Mouse (Mus musculus) MEL (cell line): ENCODE measurements around the gene Fam78b. TPM values are rescaled to one million over a fixed set of nuclear protein-coding genes. Genes with fewer than 3 reads are reported as not detected.

Experiments used
- DNase-seq: peaks from one replicate; pipeline ENCODE4 v3.0.0; 2011; ENCODE audit warnings: low read depth, low spot score
- H3K27ac ChIP-seq: 2 replicates; pipeline ENCODE4 v1.5.1; 2012; ENCODE audit warnings: low read depth, mild to moderate bottlenecking, control low read depth, low read length, moderate library complexity; ENCODE audit not compliant: control insufficient read depth
- H3K27me3 ChIP-seq, 2 experiments: fragments of 150-350 bp in 1 of 2; sonication (generic) in 1 of 2; 2 replicates each; pipeline ENCODE4 v1.6.1; 2012; ENCODE audit warnings: low read length in 2 of 2, mild to moderate bottlenecking in 2 of 2, improper control_type of control experiment in 1 of 2, moderate library complexity in 1 of 2; ENCODE audit not compliant: insufficient read depth in 2 of 2, control insufficient read depth in 1 of 2
- H3K36me3 ChIP-seq, 2 experiments: 2 replicates each; pipeline ENCODE4 v1.6.1; 2012 to 2014; ENCODE audit warnings: low read length in 2 of 2, improper control_type of control experiment in 1 of 2, inconsistent platforms in 1 of 2, mild to moderate bottlenecking in 1 of 2; ENCODE audit not compliant: insufficient read depth in 2 of 2, control insufficient read depth in 1 of 2
- H3K4me1 ChIP-seq, 2 experiments: fragments of 150-350 bp in 1 of 2; sonication (generic) in 1 of 2; 2 replicates each; pipeline ENCODE4 v1.6.1; 2012; ENCODE audit warnings: low read length in 2 of 2, improper control_type of control experiment in 1 of 2, mild to moderate bottlenecking in 1 of 2; ENCODE audit not compliant: insufficient read depth in 2 of 2, control insufficient read depth in 1 of 2
- H3K4me3 ChIP-seq, 2 experiments: fragments of 150-350 bp in 1 of 2; sonication (generic) in 1 of 2; 2 replicates each; pipeline ENCODE4 v1.5.1; 2012; ENCODE audit warnings: low read depth in 2 of 2, low read length in 2 of 2, mild to moderate bottlenecking in 2 of 2, moderate library complexity in 2 of 2, control low read depth in 1 of 2, improper control_type of control experiment in 1 of 2; ENCODE audit not compliant: control insufficient read depth in 1 of 2, insufficient read depth in 1 of 2
- H3K79me2 ChIP-seq: 2 replicates; pipeline ENCODE4 v1.6.1; 2012; ENCODE audit warnings: mild to moderate bottlenecking, low read length, moderate library complexity; ENCODE audit not compliant: control insufficient read depth, poor library complexity, insufficient read depth
- H3K9ac ChIP-seq: 2 replicates; pipeline ENCODE4 v1.6.1; 2012; ENCODE audit warnings: low read depth, mild to moderate bottlenecking, control low read depth, low read length, moderate library complexity; ENCODE audit not compliant: control insufficient read depth, poor library complexity, severe bottlenecking
- H3K9me3 ChIP-seq: fragments of 150-350 bp; sonication (generic); replicated peaks from 2 replicates; pipeline ENCODE4 v1.6.1; 2012; ENCODE audit warnings: mild to moderate bottlenecking, low read length, improper control_type of control experiment, moderate library complexity; ENCODE audit not compliant: insufficient read depth
- BHLHE40 ChIP-seq: IDR thresholded peaks from 2 replicates; pipeline ENCODE4 v1.6.1; 2012; ENCODE audit warnings: low read depth, mild to moderate bottlenecking, inconsistent platforms, low read length, improper control_type of control experiment, borderline replicate concordance
- CHD1 ChIP-seq: IDR thresholded peaks from 2 replicates; pipeline ENCODE4 v1.6.1; 2012; ENCODE audit warnings: low read depth, mild to moderate bottlenecking, inconsistent platforms, low read length, improper control_type of control experiment
- CTCF ChIP-seq, 3 experiments: IDR thresholded peaks in 2 of 3; conservative IDR thresholded peaks in 1 of 3; 2 replicates each; pipeline ENCODE4 v1.5.1; 2011 to 2012; ENCODE audit warnings: low read length in 3 of 3, low read depth in 2 of 3, mild to moderate bottlenecking in 2 of 3, improper control_type of control experiment in 1 of 3, inconsistent platforms in 1 of 3, mixed read lengths in 1 of 3, moderate library complexity in 1 of 3; ENCODE audit not compliant: control insufficient read depth in 1 of 3, insufficient read depth in 1 of 3, poor library complexity in 1 of 3, severe bottlenecking in 1 of 3
- E2F4 ChIP-seq: IDR thresholded peaks from 2 replicates; pipeline ENCODE4 v1.6.1; 2011; ENCODE audit warnings: low read depth, low read length, improper control_type of control experiment, borderline replicate concordance
- EP300 ChIP-seq, 2 experiments: IDR thresholded peaks; 2 replicates each; pipeline ENCODE4 v1.6.1; 2011; ENCODE audit warnings: improper control_type of control experiment in 2 of 2, low read length in 2 of 2, low read depth in 1 of 2, mild to moderate bottlenecking in 1 of 2
- ETS1 ChIP-seq: IDR thresholded peaks from 2 replicates; pipeline ENCODE4 v1.6.1; 2012; ENCODE audit warnings: low read depth, mild to moderate bottlenecking, inconsistent platforms, low read length, improper control_type of control experiment, moderate library complexity
- GABPA ChIP-seq: IDR thresholded peaks from 2 replicates; pipeline ENCODE4 v1.6.1; 2012; ENCODE audit warnings: low read depth, mild to moderate bottlenecking, inconsistent platforms, low read length, improper control_type of control experiment, moderate library complexity
- HCFC1 ChIP-seq: IDR thresholded peaks from 2 replicates; pipeline ENCODE4 v1.6.1; 2012; ENCODE audit warnings: low read depth, mild to moderate bottlenecking, inconsistent platforms, low read length, improper control_type of control experiment, moderate library complexity
- JUND ChIP-seq: IDR thresholded peaks from 2 replicates; pipeline ENCODE4 v1.6.1; 2011; ENCODE audit warnings: low read depth, mild to moderate bottlenecking, improper control_type of control experiment, low read length
- KAT2A ChIP-seq: conservative IDR thresholded peaks from 2 replicates; pipeline ENCODE4 v1.6.1; 2012; ENCODE audit warnings: low read depth, low read length, improper control_type of control experiment, inconsistent platforms
- MAFK ChIP-seq: IDR thresholded peaks from 2 replicates; pipeline ENCODE4 v1.6.1; 2011; ENCODE audit warnings: low read depth, mild to moderate bottlenecking, low read length, improper control_type of control experiment, borderline replicate concordance
- MAZ ChIP-seq: IDR thresholded peaks from 2 replicates; pipeline ENCODE4 v1.6.1; 2012; ENCODE audit warnings: low read depth, mild to moderate bottlenecking, inconsistent platforms, low read length, improper control_type of control experiment
- MEF2A ChIP-seq: IDR thresholded peaks from 2 replicates; pipeline ENCODE4 v1.6.1; 2014; ENCODE audit warnings: low read depth, mild to moderate bottlenecking, inconsistent platforms, low read length, improper control_type of control experiment; ENCODE audit not compliant: poor library complexity, insufficient replicate concordance, severe bottlenecking; ENCODE audit errors: extremely low read depth
- MYB ChIP-seq: IDR thresholded peaks from 2 replicates; pipeline ENCODE4 v1.6.1; 2011; ENCODE audit warnings: mild to moderate bottlenecking, low read depth, low read length, improper control_type of control experiment
- NELFE ChIP-seq: IDR thresholded peaks from 2 replicates; pipeline ENCODE4 v1.6.1; 2011; ENCODE audit warnings: low read depth, low read length, improper control_type of control experiment
- NRF1 ChIP-seq: IDR thresholded peaks from 2 replicates; pipeline ENCODE4 v1.6.1; 2014; ENCODE audit warnings: low read depth, mild to moderate bottlenecking, inconsistent platforms, low read length, improper control_type of control experiment, moderate library complexity; ENCODE audit not compliant: poor library complexity, insufficient read depth, severe bottlenecking
- POLR2A ChIP-seq, 2 experiments: IDR thresholded peaks; 2 replicates each; pipeline ENCODE4 v1.6.1; 2011 to 2012; ENCODE audit warnings: low read length in 2 of 2, mild to moderate bottlenecking in 2 of 2, control low read depth in 1 of 2, improper control_type of control experiment in 1 of 2, low read depth in 1 of 2, moderate library complexity in 1 of 2; ENCODE audit not compliant: control insufficient read depth in 1 of 2, insufficient read depth in 1 of 2, poor library complexity in 1 of 2
- POLR2AphosphoS2 ChIP-seq: IDR thresholded peaks from 2 replicates; pipeline ENCODE4 v1.6.1; 2011; ENCODE audit warnings: low read length, improper control_type of control experiment
- POLR2AphosphoS5 ChIP-seq: IDR thresholded peaks from 2 replicates; pipeline ENCODE4 v1.6.1; 2012; ENCODE audit warnings: low read depth, borderline replicate concordance, mild to moderate bottlenecking, inconsistent platforms, low read length, moderate library complexity, mixed read lengths
- RAD21 ChIP-seq: IDR thresholded peaks from 2 replicates; pipeline ENCODE4 v1.6.1; 2011; ENCODE audit warnings: mild to moderate bottlenecking, low read depth, low read length, improper control_type of control experiment
- RCOR1 ChIP-seq: IDR thresholded peaks from 2 replicates; pipeline ENCODE4 v1.6.1; 2012; ENCODE audit warnings: low read depth, mild to moderate bottlenecking, inconsistent platforms, low read length, improper control_type of control experiment
- SIN3A ChIP-seq: IDR thresholded peaks from 2 replicates; pipeline ENCODE4 v1.6.1; 2012; ENCODE audit warnings: low read length, improper control_type of control experiment, inconsistent platforms
- SMC3 ChIP-seq: IDR thresholded peaks from 2 replicates; pipeline ENCODE4 v1.6.1; 2011; ENCODE audit warnings: low read depth, low read length, improper control_type of control experiment
- TAL1 ChIP-seq: IDR thresholded peaks from 2 replicates; pipeline ENCODE4 v1.6.1; 2012; ENCODE audit warnings: mild to moderate bottlenecking, inconsistent platforms, low read length, moderate library complexity, mixed read lengths
- TBP ChIP-seq: IDR thresholded peaks from 2 replicates; pipeline ENCODE4 v1.8.0; 2011; ENCODE audit warnings: low read depth, low read length, improper control_type of control experiment
- TCF12 ChIP-seq: IDR thresholded peaks from 2 replicates; pipeline ENCODE4 v1.6.1; 2014; ENCODE audit warnings: low read depth, mild to moderate bottlenecking, inconsistent platforms, low read length, improper control_type of control experiment, moderate library complexity
- USF1 ChIP-seq: IDR thresholded peaks from 2 replicates; pipeline ENCODE4 v1.6.1; 2014; ENCODE audit warnings: low read depth, mild to moderate bottlenecking, inconsistent platforms, low read length, improper control_type of control experiment, moderate library complexity
- USF2 ChIP-seq, 2 experiments: IDR thresholded peaks; 2 replicates each; pipeline ENCODE4 v1.6.1; 2011 to 2012; ENCODE audit warnings: improper control_type of control experiment in 2 of 2, low read length in 2 of 2, borderline replicate concordance in 1 of 2, inconsistent platforms in 1 of 2, low read depth in 1 of 2, mild to moderate bottlenecking in 1 of 2; ENCODE audit not compliant: insufficient read depth in 1 of 2
- ZC3H11A ChIP-seq: IDR thresholded peaks from 2 replicates; pipeline ENCODE4 v1.6.1; 2012; ENCODE audit warnings: low read depth, mild to moderate bottlenecking, inconsistent platforms, low read length, improper control_type of control experiment
- ZMIZ1 ChIP-seq: IDR thresholded peaks from 2 replicates; pipeline ENCODE4 v1.6.1; 2012; ENCODE audit warnings: low read depth, mild to moderate bottlenecking, inconsistent platforms, low read length, improper control_type of control experiment, moderate library complexity
- ZNF384 ChIP-seq: IDR thresholded peaks from 2 replicates; pipeline ENCODE4 v1.6.1; 2012; ENCODE audit warnings: low read depth, mild to moderate bottlenecking, inconsistent platforms, low read length, improper control_type of control experiment
- polyA plus RNA-seq, 2 experiments: library from polyadenylated mRNA; stranded (reverse) in 1 of 2; unstranded in 1 of 2; fragments of >175 nt in 1 of 2; fragments of >200 nt in 1 of 2; gene quantifications; 2 replicates each; pipeline versions ENCODE4 v1.2.1 to v1.2.4; 2012; ENCODE audit warnings: low replicate concordance in 2 of 2, low read depth in 1 of 2; ENCODE audit not compliant: insufficient read length in 2 of 2, insufficient read depth in 1 of 2, missing spikeins in 1 of 2
- total RNA-seq: library from RNA; depleted of rRNA; stranded (reverse); fragments of 300-350 nt; gene quantifications from 2 replicates; pipeline ENCODE4 v1.2.3, GENCODE M21; 2012

The Fam78b gene
- total and polyA plus RNA-seq, 3 experiments, result not detected

- H3K4me1 ChIP-seq, result no peaks in the 10 kb centered on the region
Measured at GRCm38 (mm10) chr1:166968271-166968670, 32.9 kb upstream of the Fam78b start.

GRCm38 (mm10) chr1:166973731-166974130, 27.5 kb upstream of the Fam78b start:
- TF ChIP-seq USF2 (IDR thresholded peaks at IDR 0.05; ENCODE audit: borderline replicate concordance in 1 of 2, insufficient read depth in 1 of 2, low read depth in 1 of 2, low read length in 2 of 2) (no peak), ZMIZ1 (no peak), RCOR1 (no peak), TCF12 (no peak), EP300 (IDR thresholded peaks at IDR 0.05; ENCODE audit: low read depth in 1 of 2, low read length in 2 of 2) (no peak), MAZ (no peak), ZNF384 (no peak), POLR2AphosphoS2 (no peak), HCFC1 (no peak), MAFK (no peak), USF1 (no peak), MYB (no peak), JUND (no peak), ZC3H11A (no peak), SIN3A (no peak), CHD1 (no peak), GABPA (no peak), KAT2A (no peak), POLR2AphosphoS5 (no peak)
- DNase-seq, result no peak
- Histone ChIP-seq H3K79me2 (no peaks in the 10 kb centered on the region), H3K36me3 (no peaks in the 10 kb centered on the region), H3K4me3 (no peak overlapping the region), H3K27ac (no peak overlapping the region), H3K9ac (no peak overlapping the region), H3K27me3 (no peaks in the 10 kb centered on the region), H3K4me1 (no peaks in the 10 kb centered on the region), H3K9me3 (no peaks in the 10 kb centered on the region)

More at GRCm38 (mm10) chr1:166968271-166968670, 32.9 kb upstream of the Fam78b start:
- Histone ChIP-seq H3K27me3 (no peaks in the 10 kb centered on the region), H3K79me2 (no peaks in the 10 kb centered on the region), H3K9ac (no peak overlapping the region), H3K9me3 (no peaks in the 10 kb centered on the region), H3K36me3 (no peaks in the 10 kb centered on the region), H3K27ac (no peak overlapping the region), H3K4me3 (no peak overlapping the region)
- TF ChIP-seq JUND (no peak), ZMIZ1 (no peak), NELFE (no peak), CTCF (IDR thresholded peaks at IDR 0.05 in 2 of 3, conservative IDR thresholded peaks at IDR 0.05 in 1 of 3; ENCODE audit: control insufficient read depth in 1 of 3, insufficient read depth in 1 of 3, low read depth in 2 of 3, low read length in 3 of 3, poor library complexity in 1 of 3, severe bottlenecking in 1 of 3) (no peak), MEF2A (no peak), POLR2AphosphoS2 (no peak), RAD21 (no peak), NRF1 (no peak), ZC3H11A (no peak), KAT2A (no peak), TBP (no peak), E2F4 (no peak), USF1 (no peak), POLR2A (IDR thresholded peaks at IDR 0.05; ENCODE audit: control insufficient read depth in 1 of 2, insufficient read depth in 1 of 2, low read depth in 1 of 2, low read length in 2 of 2, poor library complexity in 1 of 2) (no peak), SMC3 (no peak), BHLHE40 (no peak), MYB (no peak), TAL1 (no peak), RCOR1 (no peak), ETS1 (no peak)
- DNase-seq, result no peak
